Mouse (Mus musculus) neural tube, embryonic 11.5 days (tissue): ENCODE data around the gene Klhl5. TPM values are rescaled to one million over a fixed set of nuclear protein-coding genes. Genes with fewer than 3 reads are reported as not detected.

Source experiments
- ATAC-seq: fragments of 200-750 bp; cut with Nextera tagmentation; 2 replicates; pipeline ENCODE4 v1.8.0; 2017; ENCODE audit warnings: moderate number of reproducible peaks, mild to moderate bottlenecking, moderate TSS enrichment, moderate library complexity; ENCODE audit not compliant: insufficient read depth, low FRiP score, low TSS enrichment
- DNase-seq: peaks from one replicate; pipeline ENCODE4 v3.0.0-alpha.2; 2015; ENCODE audit warnings: low spot score
- H3K27ac ChIP-seq: fragments of 300-500 bp; sonication (generic); 2 replicates; pipeline ENCODE4 v1.5.1; 2014; ENCODE audit warnings: low read depth, mild to moderate bottlenecking, low read length
- H3K27me3 ChIP-seq: fragments of 300-500 bp; sonication (generic); 2 replicates; pipeline ENCODE4 v1.6.1; 2014; ENCODE audit warnings: mild to moderate bottlenecking, low read length, mixed read lengths; ENCODE audit not compliant: control insufficient read depth, insufficient read depth
- H3K36me3 ChIP-seq: fragments of 300-500 bp; sonication (generic); 2 replicates; pipeline ENCODE4 v1.6.1; 2014; ENCODE audit warnings: mild to moderate bottlenecking, low read length, moderate library complexity, mixed read lengths; ENCODE audit not compliant: control insufficient read depth, insufficient read depth
- H3K4me1 ChIP-seq: fragments of 300-500 bp; sonication (generic); 2 replicates; pipeline ENCODE4 v1.6.1; 2014; ENCODE audit warnings: low read length, mixed read lengths; ENCODE audit not compliant: control insufficient read depth, insufficient read depth
- H3K4me2 ChIP-seq: fragments of 300-500 bp; sonication (generic); 2 replicates; pipeline ENCODE4 v1.6.1; 2014; ENCODE audit warnings: low read depth, mild to moderate bottlenecking, moderate library complexity
- H3K4me3 ChIP-seq: fragments of 300-500 bp; sonication (generic); 2 replicates; pipeline ENCODE4 v1.5.1; 2014; ENCODE audit warnings: low read depth, low read length
- H3K9ac ChIP-seq: fragments of 300-500 bp; sonication (generic); 2 replicates; pipeline ENCODE4 v1.6.1; 2014; ENCODE audit warnings: mild to moderate bottlenecking, low read length
- H3K9me3 ChIP-seq: fragments of 300-500 bp; sonication (generic); 2 replicates; pipeline ENCODE4 v1.6.1; 2016; ENCODE audit warnings: low read length; ENCODE audit not compliant: control insufficient read depth
- WGBS: fragments of 180-500 bp; shearing (Covaris S2); extraction: QIAGEN DNeasy Blood & Tissue Kit; methylation state at CpG from one replicate; pipeline ENCODE4 v1.1.7; 2014; 5-methylcytosine and 5-hydroxymethylcytosine counted together
- polyA plus RNA-seq: library from polyadenylated mRNA; unstranded; fragments of >200 nt; fragmentation: Nextera tagmentation; extraction: Ambion mirVana; gene quantifications from 2 replicates; pipeline ENCODE4 v1.2.1, GENCODE M21; 2014

Gene Klhl5
- 24.6 and 26.9 TPM in 2 replicates for polyA plus RNA-seq

GRCm38 (mm10) chr5:65106876-65107772, at the start of gene Klhl5:
Klhl5 (plus strand) TSS chr5:65107539.
- H3K27me3 ChIP-seq, result no peaks in the 10 kb centered on the region
- WGBS, result 5% methylated on average over 40 of the region's 56 CpGs
- H3K9me3 ChIP-seq, result no peaks in the 10 kb centered on the region
- peak within 1 kb of the TSS; percentile 82 for H3K9ac ChIP-seq
- peak within 1 kb of the TSS; percentile 69 for H3K4me2 ChIP-seq
- H3K4me1 ChIP-seq, result 0 out of 2 replicates have a peak, but pooled peaks cover 3% of the 10 kb centered on the region
- DNase-seq (peak; percentile 92), ATAC-seq (peak; percentile 87)
- H3K27ac ChIP-seq, result peak within 1 kb of the TSS; percentile 69; the same call in 1 of the 2 replicates
- H3K4me3 ChIP-seq, result peak within 1 kb of the TSS; percentile 79
- no peaks in the 10 kb centered on the region for H3K36me3 ChIP-seq

GRCm38 (mm10) chr5:65057596-65057995, 49.7 kb upstream of the Klhl5 start:
- no peak for ATAC-seq
- Histone ChIP-seq H3K27me3 (no peaks in the 10 kb centered on the region), H3K4me3 (no peak overlapping the region), H3K9me3 (no peaks in the 10 kb centered on the region), H3K4me2 (no peak overlapping the region), H3K9ac (no peak overlapping the region), H3K27ac (no peak overlapping the region), H3K4me1 (no peaks in the 10 kb centered on the region), H3K36me3 (no peaks in the 10 kb centered on the region)
- no peak for DNase-seq
- 94% methylated on average over 6 of the region's 6 CpGs for WGBS

- 77% methylated on average over 2 of the region's 2 CpGs for WGBS
- no peaks in the 10 kb centered on the region for H3K9me3 ChIP-seq
These were observed 47.5 kb upstream of the Klhl5 start for GRCm38 (mm10) chr5:65059806-65060205.

GRCm38 (mm10) chr5:65062236-65062635, 45.1 kb upstream of the Klhl5 start:
- Histone ChIP-seq H3K4me3 (no peak overlapping the region), H3K4me1 (no peaks in the 10 kb centered on the region), H3K4me2 (no peak overlapping the region), H3K27ac (no peak overlapping the region), H3K36me3 (no peaks in the 10 kb centered on the region), H3K9ac (no peak overlapping the region), H3K9me3 (no peaks in the 10 kb centered on the region), H3K27me3 (no peaks in the 10 kb centered on the region)
- DNase-seq (no peak), ATAC-seq (no peak)
- WGBS, result 94% methylated on average over 4 of the region's 4 CpGs

More at GRCm38 (mm10) chr5:65059806-65060205, 47.5 kb upstream of the Klhl5 start:
- H3K27ac ChIP-seq, result no peak overlapping the region
- no peaks in the 10 kb centered on the region for H3K27me3 ChIP-seq
- no peaks in the 10 kb centered on the region for H3K36me3 ChIP-seq
- no peak overlapping the region for H3K4me2 ChIP-seq
- no peak for DNase-seq
- no peak overlapping the region for H3K4me3 ChIP-seq
- ATAC-seq, result no peak
- H3K9ac ChIP-seq, result no peak overlapping the region
- H3K4me1 ChIP-seq, result no peaks in the 10 kb centered on the region

GRCm38 (mm10) chr5:65063266-65063665, 44.1 kb upstream of the Klhl5 start:
- 83% methylated on average over 2 of the region's 2 CpGs for WGBS

GRCm38 (mm10) chr5:65068166-65068565, 39.2 kb upstream of the Klhl5 start:
- Histone ChIP-seq H3K36me3 (no peaks in the 10 kb centered on the region), H3K4me1 (no peaks in the 10 kb centered on the region), H3K4me3 (no peak overlapping the region), H3K27me3 (no peaks in the 10 kb centered on the region), H3K27ac (no peak overlapping the region), H3K9ac (no peak overlapping the region), H3K9me3 (no peaks in the 10 kb centered on the region), H3K4me2 (no peak overlapping the region)
- 59% methylated on average over 6 of the region's 6 CpGs for WGBS
- DNase-seq (no peak), ATAC-seq (no peak)

More at GRCm38 (mm10) chr5:65063266-65063665, 44.1 kb upstream of the Klhl5 start:
- no peaks in the 10 kb centered on the region for H3K36me3 ChIP-seq
- H3K4me3 ChIP-seq, result no peak overlapping the region
- H3K27me3 ChIP-seq, result no peaks in the 10 kb centered on the region
- H3K4me1 ChIP-seq, result no peaks in the 10 kb centered on the region
- H3K27ac ChIP-seq, result no peak overlapping the region
- DNase-seq, result no peak
- no peak for ATAC-seq
- H3K9ac ChIP-seq, result no peak overlapping the region
- H3K4me2 ChIP-seq, result no peak overlapping the region
- no peaks in the 10 kb centered on the region for H3K9me3 ChIP-seq

- WGBS, result 62% methylated on average over 11 of the region's 11 CpGs
- no peak for ATAC-seq
- no peak overlapping the region for H3K27ac ChIP-seq
These were observed 37.5 kb upstream of the Klhl5 start for GRCm38 (mm10) chr5:65069872-65070271.

GRCm38 (mm10) chr5:65071689-65072118, 35.6 kb upstream of the Klhl5 start:
- H3K9ac ChIP-seq, result no peak overlapping the region
- ATAC-seq (no peak), DNase-seq (no peak)
- H3K27ac ChIP-seq, result no peak overlapping the region
- H3K27me3 ChIP-seq, result no peaks in the 10 kb centered on the region
- no peaks in the 10 kb centered on the region for H3K4me1 ChIP-seq
- H3K9me3 ChIP-seq, result no peaks in the 10 kb centered on the region
- no peak overlapping the region for H3K4me2 ChIP-seq
- no peak overlapping the region for H3K4me3 ChIP-seq
- 21% methylated on average over 6 of the region's 6 CpGs for WGBS
- no peaks in the 10 kb centered on the region for H3K36me3 ChIP-seq

More at GRCm38 (mm10) chr5:65069872-65070271, 37.5 kb upstream of the Klhl5 start:
- DNase-seq, result no peak
- Histone ChIP-seq H3K27me3 (no peaks in the 10 kb centered on the region), H3K4me1 (no peaks in the 10 kb centered on the region), H3K9ac (no peak overlapping the region), H3K36me3 (no peaks in the 10 kb centered on the region), H3K4me2 (no peak overlapping the region), H3K9me3 (no peaks in the 10 kb centered on the region), H3K4me3 (no peak overlapping the region)

- H3K4me1 ChIP-seq, result no peaks in the 10 kb centered on the region
- no peaks in the 10 kb centered on the region for H3K9me3 ChIP-seq
- DNase-seq (no peak), ATAC-seq (no peak)
- WGBS, result 79% methylated on average over 4 of the region's 4 CpGs
- no peaks in the 10 kb centered on the region for H3K27me3 ChIP-seq
- no peak overlapping the region for H3K4me2 ChIP-seq
- no peak overlapping the region for H3K4me3 ChIP-seq
- H3K36me3 ChIP-seq, result no peaks in the 10 kb centered on the region
- no peak overlapping the region for H3K9ac ChIP-seq
- no peak overlapping the region for H3K27ac ChIP-seq
These were observed 34.1 kb upstream of the Klhl5 start for GRCm38 (mm10) chr5:65073247-65073646.
